Mouse (Mus musculus) right cerebral cortex, postnatal 14 days (tissue): ENCODE data around the gene Gid8.

Source experiments
- DNase-seq: peaks from one replicate; pipeline ENCODE4 v3.0.0; 2022

Gid8 gene

DNA sequence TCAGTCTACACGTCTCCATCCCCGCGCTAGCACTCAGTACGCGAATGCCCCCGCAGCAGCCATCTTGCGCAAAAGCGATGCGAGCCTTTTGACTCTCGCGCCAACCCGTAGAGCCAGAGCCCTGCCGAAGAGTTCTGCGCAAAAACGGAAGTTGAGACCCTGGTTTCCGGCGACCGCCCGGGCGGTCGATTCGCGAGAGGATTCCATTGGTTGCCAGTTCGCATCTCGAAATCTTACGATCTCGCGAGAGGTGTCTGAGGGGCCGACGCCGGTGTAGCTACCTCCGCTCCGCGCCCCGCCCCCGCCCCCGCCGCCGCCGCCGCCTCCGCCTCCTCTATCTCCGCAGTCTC lies at the start of gene Gid8, which contains the start of gene Dido1:
Gene Gid8, plus strand, starts transcription at position 195 of the 350 bp plus-strand sequence.
Gene Dido1, minus strand, starts transcription at position 77 of the 350 bp plus-strand sequence.
- DNase-seq: peak; percentile 95

DNA sequence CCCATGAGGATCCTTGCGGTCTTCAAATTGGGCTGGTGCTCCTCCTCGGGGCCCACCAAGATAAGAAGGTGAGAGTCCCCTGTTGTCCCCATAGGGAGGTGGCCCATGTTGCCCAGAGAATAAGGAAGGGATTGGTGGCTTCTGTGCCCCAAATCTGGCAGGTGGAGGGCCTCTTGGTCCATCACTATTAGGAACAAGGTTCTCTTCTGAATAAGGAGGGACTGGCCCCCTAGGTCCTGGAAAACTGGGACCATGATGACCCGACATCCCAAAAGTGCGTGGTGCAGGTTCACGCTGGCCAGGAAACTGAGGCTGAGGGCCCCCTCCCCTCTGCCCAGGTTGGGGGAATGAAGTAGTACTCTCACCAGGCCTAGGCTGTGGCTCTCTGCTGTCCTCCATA lies 49.4 kb upstream of the Gid8 start:
- no peak for DNase-seq

DNA sequence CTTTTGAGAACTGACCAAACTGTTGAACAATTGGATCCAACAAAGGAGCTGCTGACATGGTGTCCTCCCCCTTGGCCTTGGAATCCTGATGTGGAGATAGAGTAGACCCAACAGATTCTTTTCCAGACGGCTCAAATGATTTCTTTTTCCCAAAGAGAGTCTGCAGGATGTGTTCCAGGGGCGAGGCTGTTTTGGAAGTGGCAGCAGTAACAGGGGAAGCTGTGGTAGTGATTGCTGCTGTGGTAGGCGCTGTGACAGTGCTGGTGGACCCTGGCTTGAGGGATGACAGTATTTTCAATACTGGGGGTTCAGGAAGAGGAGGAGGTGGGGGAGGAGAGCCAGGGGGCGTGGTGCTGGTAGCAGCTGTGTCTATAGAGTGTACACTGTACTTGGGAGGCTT lies 47.9 kb upstream of the Gid8 start:
- no peak for DNase-seq

DNA sequence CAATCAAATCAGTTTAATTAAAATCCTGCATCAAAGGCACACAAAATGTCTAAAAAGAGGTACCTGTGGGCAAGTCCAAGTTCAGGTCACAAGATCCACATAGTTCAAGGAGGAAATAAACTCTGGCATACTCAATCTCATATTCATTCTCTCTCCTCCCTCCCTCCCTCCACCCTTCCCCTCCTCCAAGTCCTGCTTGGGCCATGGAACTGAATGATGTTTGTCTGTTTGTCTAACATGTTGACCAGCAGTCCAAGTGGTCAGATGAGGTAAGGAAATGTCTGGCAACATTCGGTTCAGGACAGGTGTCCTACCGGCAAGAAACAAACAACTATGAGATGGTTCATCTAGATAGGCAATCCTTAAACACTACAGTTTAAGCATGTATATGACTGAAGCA lies 33.2 kb upstream of the Gid8 start:
- DNase-seq: no peak

DNA sequence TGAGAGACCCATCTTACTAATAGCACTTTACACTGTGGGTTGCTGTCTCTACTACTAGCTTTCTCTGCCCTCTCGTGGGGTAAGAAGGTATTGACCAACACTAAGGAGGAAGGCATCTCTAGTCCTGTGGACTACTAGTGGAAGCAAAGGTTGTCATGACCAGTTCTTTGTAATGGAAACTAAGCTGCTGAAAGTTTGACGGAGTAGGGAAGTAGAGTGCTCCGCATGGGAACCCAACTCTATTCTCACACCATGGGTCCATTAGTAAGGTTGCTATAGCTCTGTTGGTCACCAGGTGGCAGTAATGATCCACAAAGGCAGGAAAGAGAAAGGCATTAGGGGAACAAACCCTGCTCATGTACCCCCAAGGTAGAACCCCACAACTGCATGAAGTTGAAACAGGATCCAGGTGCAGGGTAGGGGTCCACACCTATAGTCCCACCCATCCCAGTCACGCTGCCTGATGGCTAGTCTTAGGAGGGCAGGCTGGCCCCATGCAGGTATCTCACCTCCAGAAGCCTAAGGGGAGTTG lies 31.2 kb upstream of the Gid8 start:
- DNase-seq: peak; percentile 62

DNA sequence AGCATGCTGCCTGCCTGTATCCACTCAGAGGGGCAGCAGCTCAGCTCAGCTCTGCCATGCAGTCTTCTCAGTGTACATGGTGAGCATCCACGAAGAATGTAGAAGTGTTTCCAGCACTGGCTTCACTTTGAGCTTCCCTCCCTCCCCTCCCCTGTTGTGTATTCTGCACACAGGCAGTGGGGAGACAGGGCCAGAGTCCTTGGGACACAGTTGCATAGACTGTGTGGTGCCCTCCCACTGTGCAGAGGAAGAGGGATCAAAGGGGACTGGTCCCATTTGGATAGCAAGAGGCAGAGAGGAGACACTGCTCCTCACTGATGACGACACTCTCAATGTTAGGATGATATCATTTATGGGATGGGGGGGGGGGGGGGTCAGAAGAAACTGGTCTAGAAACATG lies 28.7 kb upstream of the Gid8 start:
- DNase-seq: no peak

DNA sequence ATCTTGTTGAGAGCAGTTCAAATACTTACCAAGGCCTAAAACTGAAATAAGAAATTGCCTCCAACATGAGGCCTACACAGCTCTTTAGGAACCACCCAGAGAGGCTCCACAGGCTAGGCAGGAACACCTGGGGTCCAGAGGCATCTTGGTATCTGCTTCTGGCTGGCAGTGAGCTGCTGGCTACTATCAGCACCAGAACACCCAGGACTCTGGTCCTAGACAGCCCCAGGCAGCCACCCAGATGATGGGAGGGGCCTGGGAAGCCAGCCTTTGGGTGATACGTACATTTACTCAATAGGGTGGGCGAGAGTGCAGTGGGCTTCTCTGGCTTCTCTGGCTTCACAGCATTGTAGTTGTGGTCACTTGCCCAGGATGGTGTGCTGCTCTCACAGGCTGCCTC lies 26.4 kb upstream of the Gid8 start:
- no peak for DNase-seq

DNA sequence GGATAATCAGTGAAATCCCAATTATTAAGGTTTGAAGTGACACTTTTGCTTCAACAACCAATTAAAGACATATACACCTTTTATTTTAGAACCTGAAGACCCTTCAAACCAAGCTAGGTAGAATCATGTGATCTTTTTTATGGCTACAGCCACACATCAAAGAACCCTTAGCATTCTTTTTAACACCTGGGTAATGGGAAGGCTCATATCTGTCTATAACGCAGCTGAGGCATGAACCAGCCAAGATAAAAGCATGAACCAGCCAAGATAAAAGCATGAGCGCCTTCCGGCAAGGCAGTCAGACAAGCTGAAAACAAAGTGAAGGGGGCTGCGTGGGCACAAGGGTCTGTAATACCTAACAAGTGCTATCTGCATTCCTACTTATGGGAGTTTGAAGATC lies 25.9 kb upstream of the Gid8 start:
- DNase-seq: no peak

DNA sequence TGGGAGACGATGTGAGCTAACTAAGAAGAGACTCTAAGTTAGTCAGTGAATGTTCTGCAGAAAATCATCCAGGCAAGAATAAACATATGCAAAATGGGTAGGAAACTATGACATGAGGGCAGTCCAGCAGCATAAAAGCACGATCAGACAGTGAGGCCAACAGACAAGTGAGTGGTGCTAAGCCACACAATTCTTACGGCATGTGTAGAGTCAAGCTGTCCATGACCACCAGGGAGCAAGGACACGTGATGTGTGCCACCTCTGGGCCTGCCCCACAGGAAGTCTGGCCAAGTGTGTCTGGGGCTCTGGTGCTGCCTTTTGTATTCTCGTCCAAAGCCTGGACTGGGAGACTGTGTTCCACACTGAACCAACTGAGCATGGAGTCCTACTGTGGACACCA lies 20.1 kb upstream of the Gid8 start:
- no peak for DNase-seq

DNA sequence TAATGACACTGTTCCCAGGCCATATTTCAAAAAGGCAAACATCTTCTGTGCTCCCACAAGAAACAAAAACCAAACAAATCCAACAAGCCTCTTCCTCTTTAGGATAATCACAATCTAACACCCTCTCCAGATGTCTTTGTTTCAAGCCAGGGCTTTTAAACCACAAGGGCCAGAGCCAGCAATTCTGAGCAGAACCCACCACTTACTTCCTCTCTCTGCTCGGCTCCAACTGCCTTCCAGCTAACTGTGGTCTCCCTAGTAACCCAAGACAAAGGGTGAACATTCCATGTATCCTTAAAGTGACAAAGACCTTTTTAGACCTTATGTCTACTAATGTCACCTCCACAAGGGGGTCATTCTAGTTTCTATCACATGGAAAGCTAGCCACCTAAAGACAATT lies 17.3 kb upstream of the Gid8 start:
- DNase-seq: no peak

DNA sequence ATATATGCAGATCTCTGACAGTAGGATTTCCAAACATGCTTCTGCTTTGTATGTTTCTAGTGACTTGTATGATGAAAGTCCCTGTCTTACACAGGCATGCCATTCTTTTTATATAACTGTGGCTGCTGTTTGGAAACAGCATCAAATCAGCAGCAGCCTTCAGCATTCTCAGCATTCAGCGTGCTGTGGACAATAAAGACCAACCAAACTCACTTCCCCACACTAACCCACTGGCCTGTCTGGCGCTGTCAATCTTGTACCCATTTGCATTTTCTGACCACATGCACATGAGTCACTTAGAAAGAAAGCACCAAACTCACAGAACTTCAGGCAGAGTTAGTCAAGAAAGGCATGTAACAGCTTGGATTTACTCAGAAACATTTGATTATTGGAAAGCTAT lies 14.7 kb upstream of the Gid8 start:
- no peak for DNase-seq

DNA sequence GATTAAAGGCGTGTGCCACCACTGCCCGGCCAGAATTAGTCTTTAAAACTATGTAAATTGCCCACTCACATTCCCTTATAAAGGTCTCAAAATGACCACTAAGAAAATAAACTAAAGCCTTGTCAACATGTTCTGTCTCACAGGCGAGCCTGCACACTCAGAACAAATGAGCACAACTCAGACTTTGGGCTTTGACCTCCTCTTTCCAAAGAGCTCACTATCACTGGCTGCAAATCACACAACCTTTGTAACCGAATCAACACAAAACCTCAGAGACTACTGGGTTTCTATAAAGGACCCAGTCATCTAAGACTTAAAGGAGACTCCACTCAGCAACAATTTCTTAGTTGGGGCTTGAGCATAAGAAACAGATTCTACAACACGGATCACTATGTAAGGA lies 9.5 kb upstream of the Gid8 start:
- DNase-seq: no peak

DNA sequence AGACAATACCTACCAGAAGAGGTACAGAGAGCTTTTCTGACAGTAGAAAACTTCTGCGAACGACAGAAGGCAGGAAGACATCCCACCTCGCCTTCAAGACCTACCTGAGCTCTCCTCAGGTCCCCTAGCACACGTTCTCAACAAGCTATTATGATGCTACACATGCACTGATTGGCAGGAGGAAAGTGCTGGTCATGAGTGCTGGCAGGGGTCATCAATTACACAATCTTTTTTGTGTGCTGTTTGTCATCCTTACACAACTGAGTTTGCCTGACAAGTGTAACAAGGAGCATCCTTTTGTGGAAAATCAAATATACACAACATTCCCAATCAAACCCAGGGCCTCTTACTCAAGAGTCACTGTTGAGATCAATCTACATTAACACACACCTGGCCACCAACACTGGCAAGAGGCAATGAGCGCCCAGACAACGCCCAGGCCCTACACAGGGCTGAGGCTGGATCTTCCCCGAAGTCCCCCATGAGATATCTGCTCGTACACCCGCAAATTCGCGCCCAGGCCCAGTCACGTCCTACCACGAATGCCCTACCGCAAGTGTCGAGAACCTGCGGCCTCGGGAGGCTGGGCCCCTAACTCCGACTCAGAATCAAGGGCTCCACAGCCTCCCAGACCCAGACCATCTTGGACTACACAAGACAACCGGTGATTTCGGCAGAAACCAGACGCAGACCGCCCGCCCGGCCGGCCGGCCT lies 8.7 kb upstream of the Gid8 start:
- no peak for DNase-seq

DNA sequence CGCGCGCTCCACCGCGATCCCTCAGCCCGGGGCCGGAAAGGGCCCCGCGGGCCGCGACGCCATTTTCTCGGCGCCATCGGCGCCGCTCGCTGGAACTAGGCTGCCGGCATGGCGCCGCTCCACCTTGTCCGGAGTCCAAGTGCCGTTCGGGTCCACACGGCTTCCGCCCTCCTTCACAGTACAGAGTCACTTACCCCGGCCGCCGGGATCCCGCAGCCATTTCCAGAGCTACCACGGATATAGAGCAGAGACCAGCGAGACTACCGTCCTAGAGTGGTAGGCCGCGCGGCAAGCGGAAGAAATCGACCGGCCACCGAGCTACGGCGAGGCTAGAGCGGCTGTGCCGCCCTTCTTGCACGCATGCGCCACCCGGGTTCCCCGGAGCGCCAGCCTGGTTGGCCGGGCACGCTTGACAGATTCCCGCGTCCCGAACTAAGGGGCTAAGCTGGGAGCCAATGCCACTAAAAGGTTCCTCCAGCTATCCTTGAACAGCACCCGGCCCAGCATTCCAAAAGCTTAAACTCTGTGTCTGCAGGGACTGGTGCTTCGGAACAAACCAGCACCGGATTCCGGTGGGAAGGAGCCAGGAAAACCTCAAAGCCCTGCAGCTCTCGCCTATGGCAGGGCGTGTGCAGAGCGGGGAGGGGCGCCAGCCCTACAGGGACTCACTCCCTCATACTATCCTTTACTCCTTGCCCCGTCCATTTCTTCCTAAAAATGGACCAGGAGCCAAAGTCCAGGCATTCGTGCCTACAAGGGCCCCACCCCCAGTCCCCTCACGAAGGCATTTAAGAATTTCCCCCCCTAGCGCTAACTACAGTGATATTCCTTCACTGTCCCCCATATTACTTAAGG lies 7.9 kb upstream of the Gid8 start:
- peak; percentile 92 for DNase-seq

DNA sequence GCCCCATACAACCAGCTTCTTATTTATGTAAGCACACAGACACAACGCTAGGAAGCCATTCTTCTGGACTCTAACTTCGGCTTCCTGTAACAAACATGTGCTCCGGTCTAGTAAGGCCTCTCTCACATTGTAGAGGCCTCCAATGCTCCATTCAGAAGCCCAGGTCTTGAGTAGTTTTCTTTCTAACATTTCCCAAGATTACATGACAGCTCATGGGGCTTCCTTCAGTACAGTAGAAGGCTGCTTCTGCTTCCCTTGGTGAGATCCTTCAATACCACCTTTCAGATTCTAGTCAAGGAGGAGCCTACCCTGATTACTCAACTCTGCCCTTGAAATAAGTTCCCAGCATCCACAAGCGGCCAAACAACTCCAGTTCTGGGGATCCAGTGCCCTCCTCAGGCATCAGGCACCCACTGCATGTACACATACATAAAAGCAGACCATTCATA lies 7.2 kb upstream of the Gid8 start:
- DNase-seq: no peak

DNA sequence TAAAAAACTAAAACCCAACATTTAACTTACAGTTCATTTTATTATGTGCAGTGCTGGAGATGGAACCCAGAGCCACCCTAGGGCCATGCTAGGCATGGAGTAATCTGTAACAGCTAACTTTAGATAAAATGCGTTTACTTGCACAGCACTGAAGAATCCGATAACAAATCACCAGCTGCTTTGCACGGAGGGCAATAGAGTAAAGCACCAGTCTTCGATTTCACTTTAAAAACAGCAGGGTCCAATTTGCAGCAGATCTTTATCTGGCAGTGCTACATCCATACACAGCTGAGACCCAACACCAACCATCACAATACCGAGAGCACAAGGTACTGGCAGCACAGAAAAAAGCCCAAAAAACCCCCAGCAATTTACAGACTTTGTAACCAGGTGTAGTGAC lies 6.7 kb upstream of the Gid8 start:
- no peak for DNase-seq

DNA sequence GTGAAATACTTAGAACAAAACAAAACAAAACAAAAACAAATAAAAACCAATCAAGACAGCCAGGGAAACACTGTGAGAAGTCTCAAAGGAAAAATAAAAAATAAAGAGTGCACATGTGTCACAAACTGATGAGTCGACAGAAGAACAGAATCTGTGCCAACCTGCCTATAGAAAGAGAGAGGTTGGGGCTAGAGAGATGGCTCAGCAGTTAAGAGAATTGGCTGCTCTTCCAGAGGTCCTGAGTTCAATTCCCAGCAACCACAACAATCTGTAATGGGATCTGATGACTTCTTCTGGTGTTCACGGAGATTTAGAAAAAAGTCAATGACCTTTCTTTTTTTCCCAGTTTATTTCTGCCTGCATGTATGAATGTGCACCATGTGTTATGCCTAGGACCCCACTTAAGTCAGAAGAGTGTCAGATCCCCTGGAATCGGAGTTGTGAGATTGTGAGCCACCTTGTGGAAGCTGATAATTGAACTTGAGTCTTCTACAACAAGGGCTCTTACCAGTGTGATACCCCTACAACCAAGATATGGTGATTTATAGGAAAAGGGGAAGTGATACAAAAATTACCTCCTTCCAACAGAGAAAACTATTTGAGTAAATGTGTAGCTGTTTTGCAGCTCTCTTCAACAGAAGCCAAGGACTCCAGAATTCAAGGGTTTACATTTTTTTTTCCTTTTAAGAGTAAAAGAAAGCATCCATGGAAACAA lies 6.1 kb upstream of the Gid8 start:
- no peak for DNase-seq

DNA sequence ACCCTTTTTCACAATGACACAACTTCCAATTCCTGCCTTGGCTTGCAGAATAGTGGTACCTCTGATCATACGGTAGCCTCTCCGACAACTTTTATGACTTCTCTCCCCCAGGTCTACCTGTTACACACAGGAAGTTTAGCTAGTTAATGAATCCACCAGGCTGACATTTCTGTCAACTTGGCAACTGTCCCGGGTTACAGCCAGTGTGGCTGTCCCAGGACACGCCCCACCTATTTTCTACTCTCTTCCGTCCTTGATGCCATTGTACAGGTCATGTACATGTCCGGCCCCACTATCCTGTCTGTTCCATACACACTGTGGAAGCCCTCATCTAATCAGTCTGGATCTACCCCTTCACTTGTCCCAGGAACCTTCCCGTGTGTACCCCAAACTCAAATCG lies 5.3 kb upstream of the Gid8 start:
- DNase-seq: no peak

DNA sequence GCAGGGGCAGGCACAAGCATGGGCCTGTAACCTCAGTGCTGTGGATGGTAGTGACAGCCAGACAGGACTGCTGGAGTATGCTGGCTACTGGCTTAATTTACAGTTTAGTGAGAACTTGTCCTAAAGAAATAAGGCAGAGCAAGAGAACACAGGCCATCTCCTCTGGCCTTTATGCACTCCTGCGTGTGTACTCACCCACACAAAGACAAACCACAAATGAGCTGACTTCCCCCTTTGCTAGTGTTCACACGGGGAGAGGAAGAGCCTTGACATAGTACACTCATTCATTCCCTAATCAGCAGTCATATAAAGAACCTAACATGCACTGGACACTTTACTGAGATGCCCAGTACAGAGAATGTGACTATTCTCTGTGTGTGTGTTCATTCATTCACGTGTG lies 4.9 kb upstream of the Gid8 start:
- no peak for DNase-seq

DNA sequence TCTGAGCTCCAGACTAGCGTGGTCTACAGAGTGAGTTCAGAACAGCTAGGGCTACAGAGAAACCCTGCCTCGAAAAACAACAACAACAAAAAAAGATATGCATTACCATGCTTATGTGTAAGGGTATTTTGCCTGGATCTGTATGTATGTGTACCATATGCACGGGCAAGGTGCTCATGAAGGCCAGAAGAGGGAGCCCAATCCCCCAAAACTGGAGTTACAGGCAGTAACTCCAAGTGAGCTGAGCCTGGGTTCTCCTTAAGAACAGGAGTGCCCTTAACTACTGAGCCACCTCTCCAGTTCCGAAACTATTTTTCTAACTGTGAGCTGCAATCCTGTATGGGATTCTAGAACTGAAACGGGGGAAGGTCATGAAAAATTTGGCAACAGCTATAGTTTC lies 3.9 kb upstream of the Gid8 start:
- DNase-seq: no peak

DNA sequence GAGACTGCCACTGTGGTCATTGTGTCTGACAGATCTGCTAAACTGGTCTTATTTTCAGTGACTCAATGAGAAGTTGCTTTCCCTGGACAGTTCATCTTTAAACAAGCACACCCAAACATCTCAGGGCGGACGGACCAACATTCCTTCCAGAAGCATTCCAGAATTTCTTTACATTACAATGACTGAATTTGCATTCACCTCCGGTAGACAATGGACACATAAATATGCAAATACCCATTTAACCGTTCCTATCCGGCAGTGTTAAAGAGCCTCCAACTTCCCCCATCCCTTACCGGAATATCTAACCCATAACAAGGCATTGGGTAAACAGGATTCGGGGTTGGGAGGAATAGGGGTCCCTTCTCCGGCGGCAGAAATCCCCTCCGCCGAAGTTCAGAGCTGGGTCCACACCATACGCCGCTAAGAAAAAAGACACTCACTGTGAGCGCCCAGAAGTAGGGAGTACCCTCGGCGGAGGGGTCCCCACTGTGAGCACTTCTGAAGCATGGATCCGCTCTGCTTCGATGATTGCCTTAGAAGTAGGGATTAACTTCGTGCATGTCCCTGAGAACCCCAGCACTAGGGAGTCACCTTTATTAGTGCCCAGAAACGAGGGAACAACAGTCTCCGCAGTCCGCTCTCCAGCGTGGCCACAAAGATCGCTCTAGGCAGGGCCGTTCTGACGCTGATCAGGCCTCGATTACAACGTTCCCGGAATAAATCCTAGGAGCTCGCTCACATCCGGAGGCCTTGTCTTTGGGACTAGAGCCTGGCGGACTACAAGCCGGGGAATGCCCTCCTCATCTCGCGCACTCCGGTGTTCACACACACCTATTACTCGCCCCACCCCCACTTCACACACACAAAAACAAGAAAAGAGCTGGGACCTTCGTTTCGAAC lies 644 bp upstream of the Gid8 start:
- no peak for DNase-seq
